Mouse (Mus musculus): ENCODE results near the gene Acsbg2. TPM values are rescaled to one million over a fixed set of nuclear protein-coding genes. Genes with fewer than 3 reads are reported as not detected.
"Not testable (repeated sequence)": the region's sequence is repeated elsewhere in the genome, so short reads cannot be mapped to it uniquely, and the experiment has no call there.

Gene Acsbg2
- total RNA-seq (2021): not detected

DNA sequence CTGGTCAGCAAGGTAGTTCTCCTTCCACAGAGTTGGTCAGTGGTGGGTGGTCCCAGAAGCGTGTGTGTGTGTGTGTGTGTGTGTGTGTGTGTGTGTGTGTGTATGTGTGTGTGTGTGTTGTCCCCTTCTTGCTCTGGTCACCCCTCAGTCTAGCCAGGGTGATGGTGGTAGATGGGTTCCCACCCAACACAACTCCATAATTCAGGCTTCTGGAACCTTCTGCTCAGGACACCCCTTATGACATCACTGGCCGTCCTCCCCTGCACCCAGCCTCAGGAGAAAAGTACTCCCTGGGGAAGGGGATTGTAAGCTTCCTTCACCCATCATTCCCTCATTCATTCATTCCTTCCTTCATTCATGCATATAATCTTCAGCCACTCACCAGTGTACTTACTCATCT lies at the start of gene Acsbg2:
Gene Acsbg2, minus strand, starts transcription at position 211 of the 400 bp plus-strand sequence.
- intact Hi-C loops (cut with DNase I): no loop called here
- no peak for DNase-seq (ENCODE audit: low spot score in 2 of 2)

DNA sequence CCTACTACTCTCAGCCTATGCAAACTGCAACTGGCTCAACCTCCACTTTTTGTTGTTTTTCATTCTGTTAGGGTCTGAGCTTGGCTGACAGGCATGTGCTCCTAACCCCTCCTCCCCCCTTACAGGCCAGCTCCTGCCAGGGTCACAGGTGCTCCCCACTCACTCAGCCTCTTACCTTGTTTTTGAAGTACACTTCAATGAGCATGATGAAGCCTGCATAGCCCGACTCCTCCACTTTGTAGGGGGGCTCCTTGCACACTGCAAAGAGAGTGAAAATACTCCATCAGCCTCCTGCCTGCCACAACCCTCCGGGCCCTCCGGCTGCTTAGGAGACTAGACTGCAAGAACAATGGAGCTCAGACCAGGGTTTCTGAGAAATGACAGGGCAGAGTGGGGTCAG lies 45.5 kb upstream of the Acsbg2 start:
- DNase-seq (ENCODE audit: low spot score in 2 of 2): no peak
- intact Hi-C loops (cut with DNase I): no loop called here

DNA sequence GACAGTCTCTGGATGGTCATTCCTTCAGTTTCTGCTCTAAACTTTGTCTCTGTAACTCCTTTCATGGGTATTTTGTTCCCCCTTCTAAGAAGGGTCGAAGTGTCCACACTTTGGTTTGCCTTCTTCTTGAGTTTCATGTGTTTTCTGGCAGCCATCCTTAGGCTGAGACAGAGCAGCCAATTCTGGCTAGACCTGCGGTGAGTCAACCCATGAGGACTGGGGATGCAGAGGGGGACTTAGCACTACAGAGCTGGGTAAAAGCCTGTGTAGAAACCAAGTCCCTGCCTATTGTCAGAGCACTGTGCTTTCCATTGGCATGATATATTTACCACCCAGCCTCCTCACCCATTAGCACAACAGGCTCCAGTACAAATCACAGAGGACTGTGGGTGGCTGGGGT lies 42.9 kb upstream of the Acsbg2 start:
- intact Hi-C loops (cut with DNase I): no loop called here
- DNase-seq (ENCODE audit: low spot score in 2 of 2): no peak

DNA sequence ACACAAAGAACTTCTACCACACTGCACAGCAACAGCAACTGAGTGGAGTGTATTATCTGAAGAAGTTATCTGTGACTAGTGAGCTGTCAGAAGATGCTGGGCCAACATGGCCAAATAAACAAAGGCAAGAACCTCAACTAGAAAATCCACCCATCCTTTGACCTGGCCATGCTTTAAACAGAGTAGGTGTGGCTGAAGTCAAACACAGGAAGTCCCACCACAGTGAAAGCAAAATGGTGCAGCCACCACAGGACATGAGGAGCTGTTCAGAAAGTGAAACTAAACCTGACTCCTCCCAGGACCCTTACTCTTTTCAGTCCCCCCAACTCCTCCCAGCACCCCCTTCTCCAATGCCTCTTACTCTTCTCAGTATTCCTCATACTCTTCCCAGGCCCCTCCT lies 39.2 kb upstream of the Acsbg2 start:
- no peak for DNase-seq (ENCODE audit: low spot score in 2 of 2)
- intact Hi-C loops (cut with DNase I): no loop called here

DNA sequence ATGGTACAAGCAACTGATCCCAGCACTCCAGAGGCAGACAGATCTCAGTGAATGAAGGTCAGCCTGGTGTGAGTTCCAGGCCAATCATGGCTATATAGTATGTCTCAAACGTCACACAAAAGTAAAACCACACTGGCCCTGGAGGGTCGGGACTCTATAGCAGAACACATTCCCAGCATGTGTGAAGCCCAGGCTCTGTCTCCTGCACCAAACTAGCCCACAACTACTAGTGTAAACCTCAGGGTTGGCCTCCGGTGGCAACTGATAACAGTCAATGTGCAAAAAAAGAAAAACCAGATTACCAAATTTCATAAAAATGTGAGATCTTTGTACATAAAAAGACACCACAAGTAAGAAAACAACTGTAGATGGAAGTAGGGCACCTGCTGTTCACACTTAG lies 38.8 kb upstream of the Acsbg2 start:
- intact Hi-C loops (cut with DNase I): no loop called here
- no peak for DNase-seq (ENCODE audit: low spot score in 2 of 2)

DNA sequence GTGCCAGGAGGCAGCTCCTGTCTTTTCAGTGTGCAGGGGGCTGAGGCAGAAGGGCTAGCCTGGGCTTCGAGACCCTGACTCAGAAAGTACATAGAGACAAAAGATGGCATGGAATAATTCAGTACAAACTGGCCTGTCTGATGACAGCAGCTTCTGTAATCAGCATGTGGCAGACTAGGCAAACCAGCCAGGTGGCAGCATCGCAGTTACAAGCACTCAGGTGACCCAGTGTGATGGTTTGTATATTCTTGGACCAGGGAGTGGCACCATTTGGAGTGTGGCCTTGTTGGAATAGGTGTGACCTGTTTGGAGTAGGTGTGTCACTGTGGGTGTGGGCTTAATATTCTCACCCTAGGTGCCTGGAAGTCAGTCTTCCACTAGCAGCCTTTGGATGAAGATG lies 35.5 kb upstream of the Acsbg2 start:
- DNase-seq (ENCODE audit: low spot score in 2 of 2): peak in 1 of 2 experiments; percentile 17
- intact Hi-C loops (cut with DNase I): not testable (repeated sequence)

DNA sequence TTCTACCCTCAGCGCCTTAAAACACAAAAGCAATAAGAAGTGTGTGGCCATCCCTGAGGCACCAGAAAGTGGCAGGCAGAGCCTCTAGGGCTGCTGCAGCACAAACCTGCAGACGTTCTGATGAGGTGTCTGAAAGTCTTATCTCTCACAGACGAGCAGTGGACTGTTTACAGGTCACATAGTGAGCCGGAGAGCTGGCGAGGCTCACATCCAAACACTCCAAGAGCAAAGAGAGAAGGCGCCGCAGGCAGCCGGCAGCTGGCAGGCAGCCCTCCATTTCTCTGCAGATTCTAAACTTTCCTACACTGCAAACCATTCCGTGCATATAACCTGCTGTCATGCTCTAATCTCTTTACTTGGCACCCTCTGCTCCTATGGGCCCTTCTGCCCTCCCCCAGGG lies 33.6 kb upstream of the Acsbg2 start:
- no peak for DNase-seq (ENCODE audit: low spot score in 2 of 2)
- intact Hi-C loops (cut with DNase I): no loop called here

DNA sequence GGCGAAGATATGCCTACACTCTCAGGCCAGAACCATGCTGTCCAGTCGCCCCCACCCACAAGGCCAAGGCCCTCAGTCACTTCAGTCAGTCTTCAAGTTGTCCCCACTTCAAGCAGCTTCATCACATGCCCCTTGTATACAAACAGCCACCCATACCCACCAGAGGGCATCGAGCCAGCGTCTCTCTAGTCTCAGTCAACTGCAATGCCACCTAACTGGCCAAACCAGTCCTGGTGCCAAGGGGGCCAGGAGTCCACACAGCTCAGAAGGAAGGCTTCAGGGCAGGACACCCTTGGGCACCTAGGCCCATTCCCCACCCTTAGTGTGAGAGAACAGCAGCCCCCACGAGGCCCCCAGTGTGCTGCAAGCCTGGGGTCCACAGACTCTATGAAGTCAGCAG lies 32.8 kb upstream of the Acsbg2 start:
- intact Hi-C loops (cut with DNase I): no loop called here
- DNase-seq (ENCODE audit: low spot score in 2 of 2): no peak

DNA sequence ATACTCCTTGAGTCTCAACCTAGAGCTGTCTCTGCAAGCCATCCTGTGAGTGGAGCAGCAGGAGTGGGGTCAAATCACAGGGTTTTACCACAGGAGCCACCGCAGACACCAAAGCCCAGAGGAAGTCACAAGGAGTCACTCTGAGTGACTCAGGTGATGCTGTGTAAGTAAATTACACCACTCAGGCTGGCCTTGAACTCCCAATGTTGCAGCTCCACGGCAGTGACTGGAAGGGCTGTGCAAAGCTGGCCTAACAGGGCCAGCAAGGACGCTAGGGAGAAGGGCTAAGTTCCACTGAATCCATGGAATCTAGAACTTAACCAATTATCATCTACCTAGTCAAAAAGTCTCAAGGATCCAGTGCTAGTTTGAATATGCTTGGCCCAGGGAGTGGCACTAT lies 31.9 kb upstream of the Acsbg2 start:
- no peak for DNase-seq (ENCODE audit: low spot score in 2 of 2)
- intact Hi-C loops (cut with DNase I): no loop called here

DNA sequence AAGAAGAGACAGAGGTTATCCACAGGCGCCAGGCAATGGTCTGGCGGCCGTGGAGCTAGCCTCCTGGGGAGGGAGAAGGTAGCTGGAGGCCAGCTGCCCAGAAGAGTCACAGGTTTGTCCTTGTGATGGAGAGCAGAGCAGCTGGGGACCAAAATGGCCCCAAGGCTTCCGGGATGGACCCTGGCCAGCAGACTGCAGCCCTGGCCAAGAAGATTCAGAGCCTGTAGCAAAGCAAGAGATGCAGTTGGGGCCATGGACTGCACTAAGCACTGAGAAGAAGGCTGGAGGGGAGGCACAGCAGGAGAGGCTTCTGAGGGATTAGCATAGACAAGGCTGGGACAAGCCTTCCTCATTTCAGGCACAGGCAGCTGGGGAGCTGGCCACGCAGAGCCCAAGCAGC lies 28.5 kb upstream of the Acsbg2 start:
- intact Hi-C loops (cut with DNase I): no loop called here
- no peak for DNase-seq (ENCODE audit: low spot score in 2 of 2)

DNA sequence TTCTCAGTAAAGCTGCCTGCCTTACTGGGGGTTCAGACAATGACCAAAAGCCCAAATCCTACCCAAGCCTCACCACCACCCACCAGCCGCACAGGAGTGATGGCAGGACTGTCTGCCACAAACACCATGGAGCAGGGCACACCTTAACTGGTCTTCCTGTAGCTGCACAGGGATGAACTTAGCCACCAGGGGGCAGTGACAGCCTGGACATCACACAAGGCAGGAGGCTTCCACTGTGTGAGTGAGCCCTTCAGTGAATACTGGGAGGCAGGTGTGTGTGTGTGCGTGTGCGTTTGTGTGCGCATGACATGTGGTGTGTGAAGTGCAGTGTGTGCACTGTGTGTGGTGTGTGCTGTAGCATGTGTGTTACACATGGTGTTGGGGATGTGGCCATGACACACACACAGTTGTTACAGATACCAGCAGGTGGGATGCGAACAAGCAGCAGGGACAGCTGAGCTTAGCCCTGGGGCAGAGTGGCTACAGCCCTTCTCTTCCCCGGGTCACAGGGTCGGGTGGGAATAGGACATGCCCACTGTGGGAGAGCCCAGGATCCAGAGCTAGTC lies 23.5 kb upstream of the Acsbg2 start:
- peak; percentile 85 to 90 for DNase-seq (ENCODE audit: low spot score in 2 of 2)
- intact Hi-C loops (cut with DNase I): loop anchor here (1.0 to 5.0 kb wide), 4 partner anchors 38 to 100 kb away; partner anchors contain the start of genes Alkbh7 and Mllt1

DNA sequence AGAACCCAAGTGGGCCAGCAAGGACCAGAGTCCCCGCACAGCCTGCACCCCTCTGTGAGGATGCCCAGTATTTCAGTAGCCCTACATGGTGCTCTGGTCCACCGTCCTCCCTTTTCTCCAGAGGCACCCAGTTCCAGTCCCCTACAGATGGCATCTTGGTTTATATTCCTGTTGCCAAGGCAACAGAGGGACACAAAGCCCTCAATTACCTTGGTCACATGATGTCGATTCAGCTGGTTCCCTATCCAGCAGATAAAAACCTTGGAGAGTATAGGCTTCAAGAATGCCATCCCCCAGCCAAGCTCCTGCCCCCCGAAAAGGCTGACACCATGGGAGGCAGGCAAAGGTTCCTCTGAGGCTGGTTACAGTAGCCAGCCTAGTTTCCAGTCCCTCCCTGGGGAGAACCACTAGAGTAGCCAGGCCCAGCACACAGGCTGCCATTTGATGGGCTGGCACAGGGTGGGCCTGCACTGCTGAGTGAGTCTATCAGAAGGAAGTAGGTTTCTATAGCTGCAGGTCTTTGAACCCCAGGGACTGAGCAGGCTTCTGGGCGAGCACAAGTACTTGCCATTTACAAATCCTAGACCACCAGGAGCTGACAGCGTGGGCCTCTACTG lies 22.4 kb upstream of the Acsbg2 start:
- intact Hi-C loops (cut with DNase I): loop anchor here (1.0 to 5.0 kb wide), 3 partner anchors 55 to 101 kb away; partner anchors contain the start of gene Alkbh7
- DNase-seq (ENCODE audit: low spot score in 2 of 2): peak; percentile 58 to 77

DNA sequence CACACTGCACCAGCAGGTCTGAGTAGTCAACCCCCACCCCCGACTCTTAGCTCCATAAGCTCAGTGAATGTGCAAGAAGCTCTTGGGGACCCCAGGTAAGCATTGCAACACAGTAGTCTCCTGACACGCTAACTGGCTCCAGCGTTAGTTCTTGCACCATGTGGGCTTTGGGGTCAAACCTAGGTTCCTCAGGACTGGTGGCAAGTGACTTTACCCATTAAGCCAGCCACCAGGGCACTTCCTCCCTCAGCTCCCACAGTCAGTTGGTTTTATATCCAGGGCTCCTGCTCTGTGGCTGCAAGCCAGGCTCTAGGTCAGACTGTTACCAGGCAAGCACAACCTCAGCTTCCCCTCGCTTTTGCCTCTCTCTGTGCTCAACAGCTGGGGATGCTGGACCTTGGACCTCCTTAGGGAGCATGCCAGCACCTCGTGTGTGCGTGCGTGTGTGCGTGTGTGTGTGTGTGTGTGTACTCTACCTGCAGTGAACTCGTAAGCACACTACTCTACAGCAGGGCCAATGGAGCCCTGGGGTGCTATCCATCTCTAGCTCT lies 21.2 kb upstream of the Acsbg2 start:
- intact Hi-C loops (cut with DNase I): loop anchor here (5.0 kb wide), 2 partner anchors 88 to 102 kb away; partner anchors contain the start of gene Alkbh7
- DNase-seq (ENCODE audit: low spot score in 2 of 2): no peak

DNA sequence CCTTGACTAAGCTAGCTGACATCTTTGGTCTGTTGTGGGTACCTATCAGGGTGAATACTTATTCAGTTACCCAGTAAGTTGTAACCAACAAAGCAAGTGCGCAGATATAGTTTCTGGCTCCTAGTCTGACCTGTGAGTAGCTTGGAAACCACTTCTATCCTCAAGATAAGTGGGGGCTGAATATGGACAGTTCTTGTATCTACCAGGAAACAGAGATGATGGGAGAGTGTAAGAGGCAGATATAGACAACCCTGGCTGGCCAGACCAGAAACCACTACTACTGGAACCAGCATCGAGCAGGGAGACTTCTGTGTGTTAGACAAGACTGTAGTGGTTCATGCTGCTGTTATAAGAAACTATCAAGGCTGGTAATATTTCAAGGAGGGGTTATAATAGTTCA lies 15.8 kb upstream of the Acsbg2 start:
- intact Hi-C loops (cut with DNase I): no loop called here
- no peak for DNase-seq (ENCODE audit: low spot score in 2 of 2)

DNA sequence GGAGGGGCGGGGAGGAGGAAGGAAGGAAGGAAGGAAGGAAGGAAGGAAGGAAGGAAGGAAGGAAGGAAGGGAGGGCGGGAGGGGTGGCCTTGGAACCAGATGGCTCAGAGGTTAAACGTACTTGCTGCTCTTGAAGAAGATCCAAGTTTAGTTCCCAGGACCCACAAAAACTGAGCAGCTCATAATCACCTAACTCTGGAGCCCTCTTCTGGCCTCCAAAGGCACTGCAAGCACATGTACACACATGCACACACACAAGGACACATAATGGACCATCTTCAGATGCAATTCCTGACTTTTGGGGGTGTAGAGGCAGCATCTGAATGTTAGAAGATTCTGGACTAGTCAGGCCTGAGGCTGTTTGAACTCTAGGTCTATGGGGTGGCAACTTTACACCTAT lies 13.8 kb upstream of the Acsbg2 start:
- DNase-seq (ENCODE audit: low spot score in 2 of 2): no peak
- intact Hi-C loops (cut with DNase I): no loop called here

DNA sequence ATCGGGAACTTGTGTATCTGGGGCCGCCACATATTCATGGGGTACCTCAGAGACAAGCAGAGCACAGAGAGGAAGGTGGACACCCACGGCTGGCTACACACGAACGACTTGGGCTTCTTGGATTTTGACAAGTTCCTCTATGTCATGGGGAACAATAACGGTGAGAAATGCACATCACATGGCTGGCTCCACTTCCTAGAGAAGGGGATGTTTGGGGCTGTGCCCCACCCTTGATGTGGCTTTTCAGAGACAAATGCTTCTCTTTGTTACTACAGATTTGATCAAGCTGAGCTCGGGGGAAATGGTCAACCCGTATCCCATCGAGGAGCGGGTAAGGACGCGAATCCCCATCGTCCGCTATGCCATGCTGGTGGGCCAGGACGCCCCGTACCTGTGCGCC lies 10.6 kb upstream of the Acsbg2 start:
- no peak for DNase-seq (ENCODE audit: low spot score in 2 of 2)
- intact Hi-C loops (cut with DNase I): no loop called here

DNA sequence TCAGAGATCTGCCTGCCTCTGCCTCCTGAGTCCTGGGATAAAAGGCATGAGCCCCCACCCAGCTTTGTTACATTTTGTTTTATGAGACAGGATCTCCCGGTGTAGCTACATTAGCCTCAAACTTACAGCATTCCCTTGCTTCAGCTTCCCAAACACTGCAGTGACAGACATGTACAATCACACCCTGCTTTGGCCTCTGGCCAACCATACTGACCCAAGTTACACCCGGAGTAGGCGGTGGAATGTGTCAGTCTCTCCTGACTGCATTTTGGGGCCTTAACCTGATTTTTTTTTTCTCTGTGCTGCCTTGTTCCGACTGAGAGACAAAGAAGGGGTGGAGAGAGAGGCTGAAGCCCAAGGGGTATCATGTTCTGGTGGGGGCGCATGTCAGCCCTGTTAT lies 10.1 kb upstream of the Acsbg2 start:
- intact Hi-C loops (cut with DNase I): no loop called here
- no peak for DNase-seq (ENCODE audit: low spot score in 2 of 2)

DNA sequence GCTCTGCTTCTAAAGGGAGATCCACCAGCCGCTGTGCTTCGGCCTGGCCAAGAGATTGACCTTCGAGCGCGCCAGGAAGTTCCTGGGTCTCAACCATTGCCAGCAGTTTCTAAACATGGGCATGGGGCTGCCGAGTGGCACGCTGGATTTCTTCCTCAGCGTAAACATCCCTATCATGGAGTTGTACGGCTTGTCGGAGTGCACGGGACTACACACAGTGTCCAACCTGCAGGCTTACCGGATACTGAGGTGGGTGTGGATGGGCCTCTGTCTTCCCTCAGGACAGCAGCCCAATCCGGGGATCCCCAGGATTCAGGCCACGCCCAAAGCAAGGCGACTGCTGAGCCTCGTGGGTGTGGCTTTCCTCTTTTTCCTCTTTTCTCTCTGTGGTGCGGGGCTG lies 9.4 kb upstream of the Acsbg2 start:
- no peak for DNase-seq (ENCODE audit: low spot score in 2 of 2)
- intact Hi-C loops (cut with DNase I): no loop called here

DNA sequence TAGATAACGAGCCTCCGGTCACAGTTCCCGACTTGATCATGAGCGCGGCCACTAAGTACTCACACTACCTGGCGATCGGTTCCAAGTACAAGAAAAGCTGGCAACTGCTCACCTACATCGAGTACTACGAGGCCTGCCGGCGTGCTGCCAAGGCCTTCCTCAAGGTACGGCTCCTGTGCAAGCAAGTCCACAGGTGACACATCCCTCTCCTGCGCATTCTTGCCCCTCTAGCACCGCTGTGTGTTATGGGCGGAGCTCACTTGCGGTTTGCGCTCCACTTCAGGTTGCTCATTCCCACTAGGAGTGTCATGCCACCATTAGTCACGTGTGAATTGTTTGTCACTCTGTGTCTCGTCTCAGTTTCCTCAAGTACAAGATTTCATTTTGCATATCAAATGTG lies 3.2 kb upstream of the Acsbg2 start:
- DNase-seq (ENCODE audit: low spot score in 2 of 2): no peak
- intact Hi-C loops (cut with DNase I): no loop called here

DNA sequence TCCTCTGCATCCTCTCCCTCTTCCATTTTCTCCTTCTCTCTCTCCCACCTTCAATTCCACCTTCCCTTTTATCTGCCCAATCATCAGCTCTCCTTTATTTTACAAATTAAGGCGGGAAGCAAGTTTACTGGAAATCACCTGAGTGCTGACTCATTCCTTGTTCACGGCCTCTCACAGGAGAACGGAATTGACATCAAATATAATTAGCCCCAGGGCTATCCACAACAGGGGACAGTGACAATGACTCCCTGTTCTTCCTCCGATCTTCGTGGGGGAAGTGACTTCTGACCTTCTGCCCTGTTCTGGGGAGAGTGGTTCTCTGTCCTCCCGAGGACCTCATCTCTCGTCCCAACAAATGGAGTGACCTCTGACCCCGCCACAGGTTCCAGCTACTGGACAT lies 2.7 kb upstream of the Acsbg2 start:
- intact Hi-C loops (cut with DNase I): no loop called here
- no peak for DNase-seq (ENCODE audit: low spot score in 2 of 2)

DNA sequence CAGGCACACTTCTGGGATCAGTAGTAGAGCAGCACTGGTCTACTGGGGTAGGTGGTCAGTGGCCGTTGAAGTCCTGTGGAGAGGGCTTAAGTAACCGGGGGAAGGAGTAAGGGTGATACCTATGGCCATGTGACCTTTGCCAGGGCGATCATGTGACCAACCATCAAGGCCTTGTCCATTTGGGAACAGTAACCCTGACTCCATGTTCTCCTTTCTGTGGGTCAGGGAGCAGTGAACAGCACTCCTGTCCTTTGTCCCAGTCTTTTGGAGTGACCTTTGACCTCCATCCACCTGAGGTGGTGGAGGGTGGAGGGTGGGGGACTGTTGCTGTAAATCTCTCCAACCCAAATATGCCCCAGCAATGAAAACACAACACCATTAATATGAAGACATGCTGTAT lies 2.2 kb upstream of the Acsbg2 start:
- intact Hi-C loops (cut with DNase I): no loop called here
- no peak for DNase-seq (ENCODE audit: low spot score in 2 of 2)
